Mouse (Mus musculus): ENCODE data around the gene Olfr845. TPM values are rescaled to one million over a fixed set of nuclear protein-coding genes. Genes with fewer than 3 reads are reported as not detected.

Olfr845 gene
- polyA plus RNA-seq (2012), result not detected in 2 replicates

GRCm38 (mm10) chr9:19336157-19336556, at the start of gene Olfr845:
Olfr845 (plus strand) TSS chr9:19336457.
- TF ChIP-seq GATA1 (IDR thresholded peaks at IDR 0.05; ENCODE audit: low read length), result no peak

GRCm38 (mm10) chr9:19316047-19316446, 20.2 kb upstream of the Olfr845 start, which contains the start of gene Olfr844:
Olfr844 (plus strand) TSS chr9:19316347.
- no peak for TF ChIP-seq GATA1 (IDR thresholded peaks at IDR 0.05; ENCODE audit: low read length)

GRCm38 (mm10) chr9:19363905-19364304, 27.6 kb downstream of the Olfr845 start, which contains the start of gene Olfr846:
Olfr846 (minus strand) TSS chr9:19364005.
- TF ChIP-seq GATA1 (IDR thresholded peaks at IDR 0.05; ENCODE audit: low read length), result no peak

- TF ChIP-seq GATA1 (IDR thresholded peaks at IDR 0.05; ENCODE audit: low read length), result no peak
These were observed 42.3 kb downstream of the Olfr845 start, which contains the start of gene Olfr847 for GRCm38 (mm10) chr9:19378569-19378968. Olfr847 (minus strand) TSS chr9:19378669.

Other genes starting within 250 kb of the Olfr845 start
- not detected in 2 replicates for gene Olfr836, start 216.1 kb upstream of the Olfr845 start, polyA plus RNA-seq (2012)
- gene Olfr837, start 200.1 kb upstream of the Olfr845 start, polyA plus RNA-seq (2012), result not detected in 2 replicates
- not detected in 2 replicates for gene Olfr839-ps1, start 159.1 kb upstream of the Olfr845 start, polyA plus RNA-seq (2012)
- not detected in 2 replicates for gene Olfr843, start 84.5 kb upstream of the Olfr845 start, polyA plus RNA-seq (2012)
- not detected in 2 replicates for gene Olfr844, start 20.1 kb upstream of the Olfr845 start, polyA plus RNA-seq (2012)
- gene Olfr846, start 27.5 kb downstream of the Olfr845 start, polyA plus RNA-seq (2012), result not detected in 2 replicates
- not detected in 2 replicates for gene Olfr847, start 42.2 kb downstream of the Olfr845 start, polyA plus RNA-seq (2012)
- gene Olfr849, start 103.8 kb downstream of the Olfr845 start, polyA plus RNA-seq (2012), result not detected in 2 replicates
- not detected in 2 replicates for gene Olfr850, start 141.8 kb downstream of the Olfr845 start, polyA plus RNA-seq (2012)
- gene Olfr851, start 156.8 kb downstream of the Olfr845 start, polyA plus RNA-seq (2012), result not detected in 2 replicates
- not detected in 2 replicates for gene Olfr853, start 204.6 kb downstream of the Olfr845 start, polyA plus RNA-seq (2012)
- gene Olfr854, start 230.9 kb downstream of the Olfr845 start, polyA plus RNA-seq (2012), result not detected in 2 replicates
- not detected in 2 replicates for gene Olfr855, start 246.2 kb downstream of the Olfr845 start, polyA plus RNA-seq (2012)

Data from G1E-ER4 (cell line).